Mouse (Mus musculus): ENCODE measurements around the gene Enoph1. TPM values are rescaled to one million over a fixed set of nuclear protein-coding genes. Genes with fewer than 3 reads are reported as not detected.

Gene Enoph1
- polyA plus RNA-seq (2015; fragmentation: Nextera tagmentation; extraction: Ambion mirVana), result 49.0 and 49.8 TPM in 2 replicates

DNA sequence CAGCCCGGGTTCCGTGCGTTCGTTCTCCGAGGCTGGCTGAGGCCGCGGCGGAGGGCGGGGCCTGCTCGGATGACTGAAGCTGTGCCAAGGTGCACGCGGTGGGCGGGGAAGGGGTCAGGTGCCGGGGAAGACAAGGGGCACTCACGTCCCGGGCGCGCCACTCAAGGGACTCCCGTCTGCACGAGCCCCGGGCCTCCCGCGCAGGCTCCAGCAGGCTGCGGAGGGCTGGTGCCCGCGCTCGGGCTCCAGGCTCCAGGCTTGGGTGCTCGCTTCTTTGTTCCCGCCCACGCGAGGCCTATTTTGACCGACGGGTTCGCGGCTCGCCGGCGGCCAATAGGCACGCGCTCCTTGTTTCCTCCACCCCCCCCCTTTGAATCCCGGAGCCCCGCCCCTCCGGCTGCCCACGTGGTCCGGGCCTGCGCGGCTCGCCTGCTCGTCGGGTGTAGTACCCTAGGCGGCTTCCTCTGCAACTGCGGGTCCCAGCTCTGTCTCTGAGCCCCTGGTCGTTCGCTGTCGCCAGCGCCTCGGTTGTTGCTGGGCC lies at the start of gene Enoph1, which contains the start of gene Hnrnpdl:
Enoph1 (plus strand) TSS at position 384 of the 541 bp plus-strand sequence.
Hnrnpdl (minus strand) TSS at position 63 of the 541 bp plus-strand sequence.
- Histone ChIP-seq H3K4me1 (peaks cover 43% of the 10 kb centered on the region), H3K9ac (peak within 1 kb of the TSS; percentile 100), H3K27me3 (no peaks in the 10 kb centered on the region), H3K9me3 (no peaks in the 10 kb centered on the region), H3K4me2 (replicated peaks) (peak within 1 kb of the TSS; percentile 75), H3K4me3 (peak within 1 kb of the TSS; percentile 96), H3K27ac (peak within 1 kb of the TSS; percentile 98), H3K36me3 (peaks cover 30% of the 10 kb centered on the region)
- peak; percentile 89 for ATAC-seq (ENCODE audit: low FRiP score, low read depth)
- WGBS, result under 1% methylated on average over 53 of the region's 57 CpGs

DNA sequence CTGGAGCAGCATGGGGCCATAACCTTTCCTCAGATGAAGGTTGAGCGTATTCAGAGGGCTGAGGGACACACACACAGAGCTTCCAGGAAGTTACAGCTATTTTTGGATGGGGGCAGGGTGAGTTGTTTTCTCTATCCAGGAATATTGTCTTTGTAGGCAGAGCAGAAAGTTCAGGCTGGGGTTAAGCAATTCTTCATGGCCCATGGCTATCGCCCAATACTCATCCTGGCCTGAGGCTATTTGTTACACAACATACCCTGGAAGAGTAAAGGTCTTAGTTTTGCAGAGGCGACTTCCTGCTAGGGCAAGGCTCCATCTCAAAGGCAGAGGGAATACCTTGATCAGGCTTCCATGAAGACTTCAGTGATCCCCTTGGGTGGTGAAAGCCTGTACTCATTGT lies 45.6 kb upstream of the Enoph1 start:
- Histone ChIP-seq H3K4me2 (replicated peaks) (no peak overlapping the region), H3K4me3 (no peak overlapping the region), H3K36me3 (no peaks in the 10 kb centered on the region), H3K27me3 (no peaks in the 10 kb centered on the region), H3K4me1 (no peaks in the 10 kb centered on the region), H3K9me3 (peaks cover 7% of the 10 kb centered on the region; the same call in 1 of the 2 replicates), H3K27ac (no peak overlapping the region), H3K9ac (no peak overlapping the region)
- ATAC-seq (ENCODE audit: low FRiP score, low read depth), result no peak
- 86% methylated on average over 3 of the region's 3 CpGs for WGBS

DNA sequence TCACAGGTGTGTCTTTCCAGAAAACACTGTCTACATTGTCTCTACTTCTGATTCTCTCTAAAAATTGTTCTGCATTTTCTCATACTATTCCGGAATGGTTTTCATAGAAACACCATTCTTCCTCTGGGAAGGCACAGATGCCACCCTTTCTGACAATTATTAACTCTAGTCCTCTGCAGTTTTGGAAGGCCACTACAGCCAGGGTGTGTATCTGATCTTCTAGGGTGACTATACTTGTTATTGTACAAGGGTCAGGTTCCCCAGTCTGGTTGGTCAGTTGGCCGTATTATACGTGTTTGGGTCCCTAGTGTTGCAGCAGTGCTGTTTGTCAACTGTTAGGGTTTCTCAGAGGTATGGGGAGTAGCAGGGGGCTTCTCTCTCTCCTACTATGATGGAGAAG lies 45.1 kb upstream of the Enoph1 start:
- peaks cover 7% of the 10 kb centered on the region; the same call in 1 of the 2 replicates for H3K9me3 ChIP-seq
- H3K9ac ChIP-seq, result no peak overlapping the region
- no peaks in the 10 kb centered on the region for H3K4me1 ChIP-seq
- H3K27ac ChIP-seq, result no peak overlapping the region
- no peaks in the 10 kb centered on the region for H3K27me3 ChIP-seq
- no peak for ATAC-seq (ENCODE audit: low FRiP score, low read depth)
- WGBS, result 89% methylated on average over 3 of the region's 3 CpGs
- no peaks in the 10 kb centered on the region for H3K36me3 ChIP-seq
- H3K4me3 ChIP-seq, result no peak overlapping the region
- no peak overlapping the region for H3K4me2 ChIP-seq (replicated peaks)

DNA sequence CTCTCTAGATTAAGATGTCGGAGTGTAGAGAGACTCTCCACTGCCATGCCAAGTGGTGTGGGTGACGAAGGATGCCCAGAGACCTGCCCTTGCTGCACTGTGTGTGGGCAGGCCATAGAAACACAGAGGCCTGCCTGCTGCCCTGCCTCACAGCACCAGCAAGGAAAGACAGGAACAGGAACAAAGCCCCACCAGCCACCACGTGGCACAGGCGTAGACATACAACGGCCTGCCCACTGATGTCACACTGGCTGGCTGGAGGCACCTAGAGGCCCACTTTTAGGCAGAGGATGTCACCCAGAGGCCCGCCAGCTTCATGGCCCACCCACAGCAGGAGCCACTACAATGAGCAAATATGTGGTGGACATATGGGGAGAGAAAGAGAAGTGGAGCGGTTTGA lies 39.7 kb upstream of the Enoph1 start:
- no peak for ATAC-seq (ENCODE audit: low FRiP score, low read depth)
- Histone ChIP-seq H3K27me3 (no peaks in the 10 kb centered on the region), H3K9me3 (peaks cover 7% of the 10 kb centered on the region; the same call in 1 of the 2 replicates), H3K4me2 (replicated peaks) (no peak overlapping the region), H3K4me3 (no peak overlapping the region), H3K27ac (no peak overlapping the region), H3K36me3 (no peaks in the 10 kb centered on the region), H3K4me1 (0 out of 2 replicates have a peak, but pooled peaks cover 3% of the 10 kb centered on the region), H3K9ac (no peak overlapping the region; the same call in 1 of the 2 replicates)
- WGBS, result 78% methylated on average over 7 of the region's 7 CpGs

DNA sequence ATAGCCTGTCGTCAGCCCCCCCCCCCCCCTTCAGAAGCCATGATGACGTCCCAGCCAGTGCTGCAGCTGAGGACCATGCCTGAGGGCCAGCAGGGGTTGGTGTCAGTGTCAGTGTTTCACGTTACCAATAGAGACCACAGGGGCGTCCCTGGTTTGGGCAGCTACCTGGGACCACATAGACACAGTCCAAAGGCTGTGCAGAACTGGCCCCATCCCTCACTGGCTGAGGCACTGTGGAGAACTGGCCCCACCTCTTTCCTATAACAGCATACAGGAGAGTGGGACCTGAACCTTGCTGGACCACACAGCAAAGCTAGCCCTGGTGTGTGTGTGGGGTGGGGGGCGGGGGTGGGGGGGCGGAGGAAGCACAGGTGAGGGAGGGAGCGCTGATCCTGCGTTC lies 39.3 kb upstream of the Enoph1 start:
- peaks cover 6% of the 10 kb centered on the region; the same call in 1 of the 2 replicates for H3K9me3 ChIP-seq
- 40% methylated on average over 8 of the region's 8 CpGs for WGBS
- H3K27me3 ChIP-seq, result no peaks in the 10 kb centered on the region
- H3K9ac ChIP-seq, result no peak overlapping the region; the same call in 1 of the 2 replicates
- no peak overlapping the region for H3K27ac ChIP-seq
- H3K4me1 ChIP-seq, result 0 out of 2 replicates have a peak, but pooled peaks cover 3% of the 10 kb centered on the region
- H3K36me3 ChIP-seq, result no peaks in the 10 kb centered on the region
- H3K4me3 ChIP-seq, result no peak overlapping the region
- H3K4me2 ChIP-seq (replicated peaks), result no peak overlapping the region
- no peak for ATAC-seq (ENCODE audit: low FRiP score, low read depth)

DNA sequence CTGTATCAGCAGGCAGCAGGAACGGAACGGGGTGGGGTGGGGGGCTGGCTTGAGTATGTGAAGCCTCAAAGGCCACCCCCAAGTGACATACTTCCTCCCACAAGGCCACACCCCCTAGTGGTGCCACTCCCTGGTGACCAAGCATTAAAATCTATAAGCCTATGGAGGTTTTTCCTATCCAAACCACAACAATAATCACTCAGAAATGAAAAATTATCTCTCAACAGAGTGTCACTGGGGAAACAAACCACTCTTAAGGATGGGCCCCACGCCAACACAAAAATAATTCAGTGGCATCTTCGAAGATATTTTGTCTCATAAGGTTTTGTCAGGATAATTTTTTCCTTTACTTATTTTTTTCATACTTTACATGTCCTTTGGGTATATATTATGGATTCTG lies 35.9 kb upstream of the Enoph1 start:
- no peak overlapping the region for H3K4me2 ChIP-seq (replicated peaks)
- H3K4me3 ChIP-seq, result no peak overlapping the region
- no peaks in the 10 kb centered on the region for H3K9me3 ChIP-seq
- H3K27ac ChIP-seq, result no peak overlapping the region
- no peaks in the 10 kb centered on the region for H3K36me3 ChIP-seq
- H3K9ac ChIP-seq, result no peak overlapping the region
- WGBS, result 86% methylated on average over 4 of the region's 4 CpGs
- H3K27me3 ChIP-seq, result no peaks in the 10 kb centered on the region
- H3K4me1 ChIP-seq, result 0 out of 2 replicates have a peak, but pooled peaks cover 3% of the 10 kb centered on the region
- ATAC-seq (ENCODE audit: low FRiP score, low read depth), result no peak

DNA sequence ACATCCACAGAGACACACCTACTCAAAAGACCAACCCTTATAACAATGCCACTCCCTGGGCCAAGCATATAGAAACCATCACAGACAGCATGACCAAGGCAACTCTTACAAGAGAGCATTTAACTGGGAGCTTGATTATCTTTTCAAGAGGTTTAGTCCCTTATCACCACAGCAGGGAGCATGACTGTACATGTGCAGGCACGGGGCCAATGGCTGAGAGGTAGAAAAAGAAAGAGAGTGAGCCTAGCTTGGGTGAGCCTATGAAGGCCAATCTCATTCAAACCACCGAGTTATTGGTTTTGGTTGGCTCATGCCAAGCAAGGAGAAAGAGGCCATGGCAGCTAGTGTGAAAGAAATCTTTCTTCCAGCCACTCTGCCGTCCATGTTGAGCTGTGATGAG lies 34.4 kb upstream of the Enoph1 start:
- no peaks in the 10 kb centered on the region for H3K9me3 ChIP-seq
- H3K27ac ChIP-seq, result no peak overlapping the region
- no peak for ATAC-seq (ENCODE audit: low FRiP score, low read depth)
- 70% methylated on average over 3 of the region's 3 CpGs for WGBS
- H3K4me3 ChIP-seq, result no peak overlapping the region
- H3K4me1 ChIP-seq, result 0 out of 2 replicates have a peak, but pooled peaks cover 3% of the 10 kb centered on the region
- H3K27me3 ChIP-seq, result no peaks in the 10 kb centered on the region
- no peak overlapping the region for H3K4me2 ChIP-seq (replicated peaks)
- H3K36me3 ChIP-seq, result no peaks in the 10 kb centered on the region
- H3K9ac ChIP-seq, result no peak overlapping the region

DNA sequence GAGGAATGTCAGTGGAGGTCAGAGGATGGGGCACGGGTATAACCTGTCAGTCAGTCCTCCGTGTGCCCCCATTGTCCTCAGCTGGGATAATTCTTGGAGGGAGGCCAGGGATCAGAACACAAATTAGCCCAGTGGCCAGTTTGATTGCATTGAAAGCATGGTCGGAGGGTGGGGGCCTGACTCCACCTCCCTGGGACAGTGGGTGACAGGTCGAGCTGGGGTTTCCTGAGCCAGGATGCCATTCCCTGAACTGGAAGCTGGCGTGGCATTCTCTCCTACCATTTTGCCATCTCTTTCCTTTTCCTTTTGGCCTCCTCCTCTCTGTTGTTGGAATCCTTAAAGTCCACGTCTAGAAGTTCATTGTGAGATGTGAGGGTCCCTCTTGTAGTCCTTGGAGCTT lies 33.9 kb upstream of the Enoph1 start:
- ATAC-seq (ENCODE audit: low FRiP score, low read depth), result no peak

DNA sequence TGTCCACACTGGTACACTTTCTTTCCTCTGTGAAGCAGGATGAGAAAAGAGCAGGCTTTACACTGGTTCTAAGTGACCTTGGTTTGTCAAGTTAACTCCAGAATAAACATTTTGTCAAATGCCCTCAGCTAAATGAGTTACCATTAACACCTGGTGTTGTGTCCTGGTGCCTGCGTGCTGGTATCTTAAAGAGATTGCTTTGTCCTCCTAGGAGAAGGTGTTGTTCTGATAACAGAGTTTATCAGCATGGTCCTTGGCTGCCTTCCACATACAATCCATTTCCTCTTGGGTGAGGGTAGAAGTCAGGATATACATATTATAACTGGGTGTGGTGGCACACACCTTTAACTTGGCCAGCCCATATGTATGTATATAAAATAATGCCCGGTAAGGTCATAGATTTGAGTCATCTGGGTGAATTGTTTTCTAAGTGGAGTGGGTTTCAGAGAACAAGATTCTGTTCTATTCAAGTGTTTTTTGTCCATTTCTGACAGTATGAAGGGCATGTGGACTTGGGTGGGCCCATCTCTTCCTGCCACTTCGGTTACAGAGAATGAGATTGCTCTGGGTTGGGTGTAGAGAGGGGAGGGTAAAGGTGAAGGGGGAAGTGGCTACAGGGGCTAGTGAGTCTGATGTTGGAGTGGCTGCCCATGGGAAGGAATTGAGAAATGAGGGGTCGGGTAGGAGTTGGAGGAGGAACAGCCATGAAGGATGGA lies 33.3 kb upstream of the Enoph1 start:
- no peak overlapping the region for H3K4me2 ChIP-seq (replicated peaks)
- WGBS, result 90% methylated on average over 4 of the region's 4 CpGs
- H3K4me1 ChIP-seq, result no peaks in the 10 kb centered on the region
- H3K9me3 ChIP-seq, result no peaks in the 10 kb centered on the region
- H3K9ac ChIP-seq, result no peak overlapping the region
- H3K27ac ChIP-seq, result no peak overlapping the region
- H3K36me3 ChIP-seq, result no peaks in the 10 kb centered on the region
- no peaks in the 10 kb centered on the region for H3K27me3 ChIP-seq
- ATAC-seq (ENCODE audit: low FRiP score, low read depth), result no peak
- no peak overlapping the region for H3K4me3 ChIP-seq

More for the DNA sequence above, 33.9 kb upstream of the Enoph1 start:
- no peaks in the 10 kb centered on the region for H3K36me3 ChIP-seq
- H3K4me1 ChIP-seq, result 0 out of 2 replicates have a peak, but pooled peaks cover 2% of the 10 kb centered on the region
- no peak overlapping the region for H3K9ac ChIP-seq
- H3K27ac ChIP-seq, result no peak overlapping the region
- no peak overlapping the region for H3K4me3 ChIP-seq
- H3K9me3 ChIP-seq, result no peaks in the 10 kb centered on the region
- no peak overlapping the region for H3K4me2 ChIP-seq (replicated peaks)
- 90% methylated on average over 6 of the region's 6 CpGs for WGBS
- no peaks in the 10 kb centered on the region for H3K27me3 ChIP-seq

DNA sequence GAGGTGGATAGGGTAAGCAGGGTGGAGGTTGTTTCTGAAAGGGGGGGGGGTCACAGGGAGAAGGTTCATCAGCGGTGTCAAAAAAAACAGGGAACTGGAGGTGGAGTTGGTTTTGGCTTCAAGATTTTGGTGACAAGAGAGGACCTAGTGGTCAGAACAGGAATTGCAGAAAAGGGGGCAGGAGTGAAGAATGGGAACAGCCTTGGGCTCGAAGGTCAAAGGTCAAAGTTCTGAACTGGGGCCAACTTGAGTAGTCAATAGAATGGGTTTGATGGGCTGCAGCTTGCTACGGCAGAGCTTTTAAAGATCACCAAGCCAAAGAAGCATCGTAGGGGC lies 32.8 kb upstream of the Enoph1 start:
- Histone ChIP-seq H3K9me3 (no peaks in the 10 kb centered on the region), H3K27me3 (no peaks in the 10 kb centered on the region), H3K4me1 (no peaks in the 10 kb centered on the region), H3K4me3 (no peak overlapping the region), H3K4me2 (replicated peaks) (no peak overlapping the region), H3K9ac (no peak overlapping the region), H3K36me3 (no peaks in the 10 kb centered on the region), H3K27ac (no peak overlapping the region)
- ATAC-seq (ENCODE audit: low FRiP score, low read depth), result no peak
- WGBS, result 78% methylated on average over 4 of the region's 4 CpGs

DNA sequence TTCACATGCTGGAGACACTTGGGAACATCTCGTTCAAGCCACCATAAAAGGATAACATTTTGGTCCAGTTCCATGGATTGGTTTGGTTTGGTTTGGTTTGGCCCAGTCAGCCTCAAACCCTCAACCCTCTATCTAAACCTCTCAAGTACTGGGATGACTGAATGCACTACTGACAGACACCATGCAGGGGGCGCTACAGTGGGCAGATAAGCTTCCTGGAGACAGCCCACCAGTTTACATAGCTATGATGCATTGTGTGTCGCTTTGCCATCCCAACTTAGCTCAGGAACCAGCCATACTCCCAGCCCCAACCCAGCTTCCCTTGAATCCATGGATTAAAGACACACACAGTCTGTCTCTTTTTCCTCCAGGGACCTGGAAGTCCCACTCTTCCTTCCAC lies 31.3 kb upstream of the Enoph1 start:
- no peak for ATAC-seq (ENCODE audit: low FRiP score, low read depth)
- Histone ChIP-seq H3K4me1 (no peaks in the 10 kb centered on the region), H3K27ac (no peak overlapping the region), H3K27me3 (no peaks in the 10 kb centered on the region), H3K4me3 (no peak overlapping the region), H3K4me2 (replicated peaks) (no peak overlapping the region), H3K9me3 (no peaks in the 10 kb centered on the region), H3K9ac (no peak overlapping the region), H3K36me3 (no peaks in the 10 kb centered on the region)
- WGBS, result 58% methylated on average over 3 of the region's 3 CpGs

DNA sequence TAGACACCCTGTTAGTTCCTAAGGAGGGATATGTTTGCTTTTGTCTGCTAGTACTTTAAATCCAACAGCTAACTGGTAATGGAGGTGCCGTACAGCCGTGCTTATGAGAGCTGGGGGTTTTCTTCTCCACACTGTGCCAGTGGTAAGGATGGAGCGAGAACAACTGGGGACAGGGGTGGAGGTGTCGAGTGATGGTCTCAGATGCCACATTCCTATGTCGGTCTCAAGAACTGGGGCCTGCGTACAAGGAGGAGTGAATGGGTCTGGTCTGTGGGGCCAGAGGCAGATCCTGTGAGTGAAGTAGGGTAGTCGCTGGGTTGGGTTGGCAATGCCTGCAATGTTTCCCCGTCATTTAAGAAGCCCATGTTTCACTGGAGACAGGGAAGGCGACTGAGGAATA lies 27.2 kb upstream of the Enoph1 start:
- no peak overlapping the region for H3K4me3 ChIP-seq
- no peaks in the 10 kb centered on the region for H3K4me1 ChIP-seq
- H3K27me3 ChIP-seq, result no peaks in the 10 kb centered on the region
- no peak overlapping the region for H3K27ac ChIP-seq
- no peak overlapping the region for H3K4me2 ChIP-seq (replicated peaks)
- H3K9me3 ChIP-seq, result no peaks in the 10 kb centered on the region
- H3K36me3 ChIP-seq, result no peaks in the 10 kb centered on the region
- no peak overlapping the region for H3K9ac ChIP-seq
- ATAC-seq (ENCODE audit: low FRiP score, low read depth), result no peak
- 83% methylated on average over 9 of the region's 9 CpGs for WGBS
